Mouse (Mus musculus): ENCODE measurements around the gene Prkab2.

The Prkab2 gene

DNA sequence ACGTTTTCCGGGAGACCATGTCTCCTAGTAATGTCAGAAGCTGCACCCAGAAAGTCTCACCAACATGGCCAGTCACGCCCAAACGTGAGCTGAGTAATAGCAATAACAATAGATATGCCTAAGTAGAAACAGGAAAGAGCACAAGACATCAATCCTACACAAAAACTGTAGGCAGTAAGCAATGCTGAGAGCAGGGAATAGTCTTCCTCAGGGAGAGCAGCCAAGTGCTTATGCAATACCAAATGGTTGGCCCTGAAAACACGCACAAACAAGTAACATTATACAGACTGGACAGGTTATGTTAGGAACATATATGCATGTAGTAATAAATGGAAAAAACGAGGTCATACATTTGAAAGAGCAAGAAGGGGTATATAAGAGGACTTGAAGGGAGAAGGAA is 8.5 kb upstream of the Prkab2 start:
- DNase-seq (ENCODE audit: extremely low read depth, low read depth): no peak

DNA sequence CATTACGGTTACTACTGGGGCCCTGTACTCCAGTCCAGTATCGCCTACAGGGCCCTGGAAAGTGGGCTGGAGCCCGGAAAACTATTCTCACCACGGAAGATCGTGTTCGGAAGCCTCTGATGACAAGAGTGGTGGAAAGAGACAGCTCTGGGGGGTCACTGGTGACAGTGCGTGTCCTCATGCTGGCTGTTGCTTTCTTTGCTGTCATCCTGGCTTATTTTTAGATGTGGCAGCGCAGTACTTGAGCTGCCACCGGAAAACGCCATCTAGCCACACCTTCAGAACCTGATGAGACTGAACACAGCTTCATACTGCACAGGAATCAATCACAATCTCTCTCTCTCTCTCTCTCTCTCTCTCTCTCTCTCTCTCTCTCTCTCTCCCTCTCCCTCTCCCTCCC is 6.4 kb upstream of the Prkab2 start:
- no peak for DNase-seq (ENCODE audit: extremely low read depth, low read depth)

DNA sequence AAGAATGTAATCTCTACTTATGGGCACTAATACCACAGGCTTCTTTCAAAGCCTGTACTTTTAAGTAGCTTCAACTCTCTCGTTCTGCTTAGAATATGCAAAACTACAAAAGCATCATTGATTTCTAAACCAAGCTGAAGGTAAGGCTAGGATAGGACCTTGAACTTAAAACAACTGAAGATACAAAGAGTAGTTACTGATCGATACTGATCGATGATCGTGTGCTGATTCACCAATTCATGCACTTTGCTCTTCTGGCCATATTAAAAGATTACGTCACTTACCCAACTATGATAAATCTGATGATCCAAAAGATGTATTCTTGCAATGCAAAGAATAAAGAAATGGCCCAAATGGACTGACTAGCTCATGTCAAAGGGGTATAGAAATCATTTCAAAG is 4.2 kb upstream of the Prkab2 start:
- no peak for DNase-seq (ENCODE audit: extremely low read depth, low read depth)

DNA sequence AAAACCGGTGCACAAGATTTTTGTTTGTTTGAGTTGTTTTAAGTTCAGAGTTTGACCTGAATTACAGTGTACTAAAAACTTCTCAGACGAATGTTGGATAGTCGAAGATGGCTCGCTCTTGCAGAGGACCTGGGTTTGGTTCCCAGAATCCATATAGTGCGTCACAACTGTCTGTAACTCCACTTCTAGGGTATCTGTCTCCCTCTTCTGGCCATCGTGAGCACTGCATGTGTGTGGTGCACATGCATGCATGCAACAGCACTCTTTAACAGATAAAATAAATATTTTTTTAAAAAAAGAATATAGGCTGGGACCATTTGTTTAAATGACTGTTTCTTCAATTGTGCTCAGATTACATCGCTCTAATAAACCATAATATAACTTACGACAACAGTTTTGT is 3.1 kb upstream of the Prkab2 start:
- DNase-seq (ENCODE audit: extremely low read depth, low read depth): peak; percentile 73

DNA sequence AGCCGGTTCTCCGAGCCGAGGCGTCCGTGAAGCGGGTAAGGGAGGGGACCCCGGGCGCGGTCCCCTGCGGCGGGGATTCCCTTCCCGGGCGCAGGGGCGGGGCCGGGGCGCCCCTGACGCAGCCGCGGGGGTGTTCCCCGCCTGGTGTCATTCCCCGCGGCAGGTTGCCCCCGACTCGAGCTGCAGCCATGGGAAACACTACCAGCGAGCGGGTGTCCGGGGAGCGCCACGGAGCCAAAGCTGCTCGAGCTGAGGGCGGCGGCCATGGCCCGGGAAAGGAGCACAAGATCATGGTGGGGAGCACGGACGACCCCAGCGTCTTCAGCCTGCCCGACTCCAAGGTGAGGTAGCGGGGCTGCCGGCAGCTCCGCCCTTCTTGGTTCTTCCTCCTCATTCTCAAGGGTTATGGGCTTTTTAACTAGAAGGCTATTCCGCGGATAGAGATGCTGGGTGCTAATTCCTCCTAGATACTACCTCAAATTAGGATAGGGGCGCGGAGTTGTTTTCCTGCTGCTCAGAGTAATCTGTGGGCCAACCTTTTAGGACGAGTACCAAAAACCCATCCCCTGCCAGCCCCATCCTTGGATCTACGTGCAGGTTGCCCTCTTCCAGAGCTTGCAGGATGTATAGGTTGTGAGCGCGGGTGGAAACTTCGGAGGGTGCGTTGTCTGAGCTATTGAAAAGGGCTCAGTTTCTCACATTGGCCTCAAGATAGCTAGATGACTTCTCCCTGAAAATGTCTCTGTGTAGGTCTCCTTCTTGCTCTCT is 617 bp downstream of the Prkab2 start:
- DNase-seq (ENCODE audit: extremely low read depth, low read depth): peak; percentile 73

DNA sequence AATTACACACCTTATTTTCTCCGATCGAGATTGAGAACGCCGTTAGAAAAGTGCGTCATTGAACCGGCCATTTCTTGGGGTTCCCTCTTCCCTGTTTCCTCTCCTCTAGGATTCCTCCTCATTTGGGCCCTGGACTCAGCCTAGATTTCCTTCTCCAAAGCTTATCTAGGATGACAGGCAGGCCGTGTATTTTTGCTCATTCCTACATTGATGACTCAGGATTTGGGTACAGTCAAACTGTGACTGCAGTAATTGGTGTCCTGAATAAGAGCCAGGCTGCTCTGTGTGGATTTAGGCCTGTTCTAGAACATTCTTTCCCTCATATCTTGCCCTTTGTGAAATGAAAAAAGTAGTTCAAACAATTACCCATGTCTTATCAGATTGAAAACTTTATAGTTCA is 1.8 kb downstream of the Prkab2 start:
- DNase-seq (ENCODE audit: extremely low read depth, low read depth): no peak

DNA sequence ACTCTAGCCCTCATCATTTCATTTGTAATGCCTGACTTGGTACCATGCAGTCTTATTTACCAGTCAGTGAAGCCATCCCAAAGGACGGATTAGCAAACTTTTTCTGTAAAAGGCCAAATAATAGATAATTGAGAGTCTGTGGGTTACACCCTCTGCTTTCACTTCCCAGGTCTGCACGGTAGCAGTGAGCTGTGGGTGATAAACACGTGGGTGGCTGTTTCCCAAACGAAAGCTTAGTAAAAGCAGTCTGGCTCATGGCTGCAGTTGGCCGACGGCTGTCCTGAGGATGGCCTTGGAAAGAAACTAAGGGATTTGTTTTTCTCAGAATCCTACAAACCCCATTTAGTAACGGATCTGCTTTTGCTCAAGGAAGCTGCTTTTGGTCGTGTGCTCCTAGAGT is 3.2 kb downstream of the Prkab2 start:
- no peak for DNase-seq (ENCODE audit: extremely low read depth, low read depth)

DNA sequence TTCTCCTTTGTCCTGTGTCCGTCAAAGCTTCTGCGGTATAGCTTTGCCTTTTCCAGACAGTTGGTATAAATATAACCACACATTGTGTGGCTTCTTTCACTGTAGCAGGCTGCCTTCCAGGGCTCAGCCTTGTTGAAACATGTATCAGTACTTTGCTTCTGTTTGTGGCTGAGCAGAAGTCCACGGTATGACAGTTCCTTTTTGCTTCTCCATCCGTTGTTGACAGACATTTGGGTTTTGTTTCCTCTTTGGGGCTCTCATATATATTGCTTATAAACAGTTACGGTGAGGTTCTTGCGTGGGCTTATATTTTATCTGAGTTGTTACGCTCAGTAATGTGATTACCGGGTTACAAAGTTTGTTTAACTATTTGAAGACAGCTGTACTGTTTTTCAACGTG is 7.5 kb downstream of the Prkab2 start:
- DNase-seq (ENCODE audit: extremely low read depth, low read depth): no peak

DNA sequence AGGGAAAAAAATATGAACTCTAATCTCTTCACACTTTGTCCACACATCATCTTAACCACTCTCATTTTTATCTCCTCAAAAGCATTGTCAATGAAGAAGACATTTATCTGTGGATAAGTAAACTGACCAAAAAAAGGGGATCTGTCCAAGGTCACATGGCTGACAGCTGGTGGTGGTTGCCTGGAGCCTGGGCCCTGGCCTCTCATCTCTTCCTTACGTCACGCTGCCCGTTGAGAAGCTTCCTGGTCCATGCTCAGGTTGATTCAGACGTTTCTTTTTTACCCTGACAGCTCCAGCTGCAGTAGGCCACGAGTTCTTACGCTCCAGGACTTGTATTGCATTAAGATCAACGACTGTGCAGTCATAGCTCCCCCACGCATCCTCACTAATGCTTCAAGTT is 8.2 kb downstream of the Prkab2 start:
- no peak for DNase-seq (ENCODE audit: extremely low read depth, low read depth)

DNA sequence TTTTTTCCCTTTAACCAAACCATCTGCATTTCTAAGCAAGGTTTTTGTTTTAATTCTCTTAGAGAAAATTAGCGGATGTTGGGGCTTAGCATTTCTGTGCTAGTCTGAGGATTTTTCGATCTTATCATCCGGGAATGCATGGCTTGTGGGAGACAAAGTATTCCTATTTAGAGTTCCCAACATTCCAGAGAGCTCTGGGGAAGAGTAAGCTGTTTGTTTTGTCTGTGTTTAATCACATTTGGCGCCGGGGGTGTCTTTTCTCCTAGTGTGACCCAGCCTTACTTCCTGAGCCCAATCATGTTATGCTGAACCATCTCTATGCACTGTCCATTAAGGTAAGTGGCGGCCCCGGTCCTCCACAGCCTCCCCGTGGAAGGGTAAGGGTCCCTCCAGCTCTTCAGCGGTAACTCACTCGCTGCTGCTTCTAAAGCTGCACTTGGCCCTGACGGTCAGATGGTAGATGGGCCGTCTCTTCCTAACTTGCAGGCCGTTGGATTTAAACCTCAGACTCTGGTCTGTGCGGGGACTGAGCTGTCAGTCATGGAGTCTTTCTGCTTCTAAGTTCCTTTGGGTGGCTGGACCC is 9.2 kb downstream of the Prkab2 start:
- DNase-seq (ENCODE audit: extremely low read depth, low read depth): no peak

DNA sequence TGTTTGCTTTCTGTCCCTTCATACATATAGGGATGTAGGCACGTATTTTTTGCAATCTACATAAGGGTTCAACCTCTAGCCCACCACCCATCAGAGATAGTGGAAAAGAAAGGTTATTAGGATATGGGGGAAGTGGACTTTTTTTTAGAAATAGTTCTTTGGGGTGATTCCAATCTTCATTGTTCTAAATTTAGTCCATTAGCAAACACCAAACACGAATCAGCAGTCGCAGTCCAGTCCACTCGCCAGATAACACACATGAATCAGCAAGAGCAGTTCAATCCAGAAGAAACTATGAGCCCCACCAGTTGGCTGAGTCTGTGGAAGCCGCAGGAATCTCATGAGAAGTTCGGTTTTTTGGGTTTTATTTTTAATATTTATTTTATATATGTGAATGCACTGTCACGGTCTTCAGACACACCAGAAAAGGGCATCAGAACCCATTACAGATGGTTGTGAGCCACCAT is 16.7 kb downstream of the Prkab2 start, which contains the start of gene Gm17651:
Gene Gm17651, minus strand, starts transcription at position 51 of the 467 bp plus-strand sequence.
- DNase-seq (ENCODE audit: extremely low read depth, low read depth): no peak

DNA sequence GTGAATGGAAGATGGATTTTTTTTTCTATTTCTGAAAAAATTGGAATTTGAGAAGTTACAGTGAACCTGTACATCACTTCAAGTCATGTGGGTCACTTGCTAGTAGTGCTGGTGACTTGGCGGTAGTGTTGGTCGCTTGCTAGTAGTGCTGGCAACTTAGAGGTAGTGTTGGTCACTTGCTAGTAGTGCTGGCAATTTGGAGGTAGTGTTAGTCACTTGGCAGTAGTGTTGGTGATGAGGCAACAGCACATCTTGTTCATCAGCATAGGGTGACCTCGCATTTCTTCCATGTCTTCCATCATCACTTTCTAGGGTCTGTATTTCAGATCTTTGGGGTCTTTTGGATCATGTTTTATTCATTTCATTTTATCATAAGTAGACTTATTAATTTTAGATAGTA is 18.1 kb downstream of the Prkab2 start:
- no peak for DNase-seq (ENCODE audit: extremely low read depth, low read depth)

DNA sequence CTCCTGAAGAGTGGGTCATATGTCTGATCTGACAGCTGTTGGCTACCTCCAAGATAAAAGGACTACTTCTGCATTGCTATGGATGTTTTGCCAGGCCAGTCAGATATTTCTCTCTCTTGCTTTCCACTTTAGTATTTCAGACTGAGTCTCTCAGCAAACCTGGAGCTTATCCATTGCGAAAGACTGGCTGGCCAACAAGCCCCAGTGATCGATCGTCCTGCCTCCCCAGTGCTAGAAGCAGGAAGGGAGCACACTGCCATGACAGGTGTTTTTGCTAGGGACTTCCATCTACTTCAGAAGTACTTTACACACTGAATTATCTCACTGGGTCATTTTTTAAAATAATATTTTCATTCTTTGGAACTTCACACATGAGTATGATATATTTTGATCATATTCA is 20.4 kb downstream of the Prkab2 start:
- DNase-seq (ENCODE audit: extremely low read depth, low read depth): no peak

DNA sequence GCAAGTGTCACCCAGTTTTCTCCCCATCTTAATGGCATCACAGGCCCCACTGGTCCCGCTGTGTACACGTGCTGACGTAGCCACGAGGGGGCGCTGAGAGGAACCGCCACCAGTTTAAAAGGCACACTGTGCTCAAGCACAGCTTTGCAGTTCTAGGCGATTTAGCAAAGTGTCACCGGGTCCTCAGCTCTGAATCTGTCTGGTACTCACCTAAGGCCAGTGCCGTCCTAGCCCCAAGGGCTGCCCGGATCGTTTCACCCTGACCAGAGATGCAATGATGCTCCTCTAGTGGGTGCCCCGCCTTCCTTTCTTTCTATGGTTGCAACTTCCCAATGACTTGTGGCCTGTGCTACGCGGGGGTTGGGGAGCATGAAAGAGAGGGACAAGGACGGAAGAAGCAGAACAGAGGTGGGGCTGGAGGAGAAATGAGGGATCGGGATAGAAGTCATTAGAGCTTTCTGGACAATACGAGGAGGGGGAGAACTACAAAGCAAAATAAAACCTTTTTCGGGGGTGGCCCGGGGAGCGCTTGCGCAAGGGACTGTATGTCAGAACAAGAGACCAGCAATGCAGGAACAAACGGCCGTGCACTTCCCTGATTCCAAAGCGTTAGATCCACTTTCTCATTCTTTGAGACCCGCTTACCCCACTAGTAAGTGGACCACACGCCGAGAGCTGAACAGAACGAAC is 22.8 kb downstream of the Prkab2 start:
- peak; percentile 96 for DNase-seq (ENCODE audit: extremely low read depth, low read depth)

DNA sequence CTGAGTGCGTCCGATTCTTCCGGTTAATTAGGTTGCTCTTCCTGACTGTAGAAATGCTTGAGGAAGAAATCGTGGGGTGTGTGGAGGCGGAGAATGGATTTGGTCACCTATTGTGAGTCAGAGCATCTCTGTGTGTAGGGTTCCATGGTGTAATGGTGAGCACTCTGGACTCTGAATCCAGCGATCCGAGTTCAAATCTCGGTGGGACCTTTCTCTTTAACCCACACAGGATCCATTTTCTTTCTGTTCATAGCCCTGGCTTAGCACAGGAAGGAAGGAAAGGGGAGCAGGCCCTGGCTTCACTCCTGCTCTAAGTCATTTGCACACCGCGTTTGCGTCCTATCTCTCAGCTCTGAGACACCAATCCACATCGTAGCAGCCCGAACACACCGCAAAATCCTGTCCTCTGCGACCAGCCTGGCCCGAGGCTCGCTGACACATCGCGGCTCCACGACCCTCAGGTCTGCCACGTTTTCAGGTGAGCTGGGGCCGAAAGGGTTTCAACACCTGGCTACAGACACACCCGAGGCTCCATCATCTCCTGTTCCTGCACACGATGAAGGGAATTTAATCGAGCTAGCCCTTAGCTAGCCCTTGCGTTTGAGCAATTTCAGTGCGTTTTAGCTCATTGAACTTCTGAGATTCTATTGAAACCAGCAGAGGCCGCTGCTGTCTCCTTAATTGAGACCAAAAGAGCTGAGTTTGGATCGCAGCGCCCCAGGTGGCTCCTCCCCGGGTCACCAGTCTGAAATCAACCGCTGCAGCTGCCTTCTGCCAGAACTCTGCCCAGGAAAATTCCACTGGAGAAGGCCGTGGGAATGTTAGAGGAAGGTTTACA is 23.5 kb downstream of the Prkab2 start:
- peak; percentile 97 for DNase-seq (ENCODE audit: extremely low read depth, low read depth)

DNA sequence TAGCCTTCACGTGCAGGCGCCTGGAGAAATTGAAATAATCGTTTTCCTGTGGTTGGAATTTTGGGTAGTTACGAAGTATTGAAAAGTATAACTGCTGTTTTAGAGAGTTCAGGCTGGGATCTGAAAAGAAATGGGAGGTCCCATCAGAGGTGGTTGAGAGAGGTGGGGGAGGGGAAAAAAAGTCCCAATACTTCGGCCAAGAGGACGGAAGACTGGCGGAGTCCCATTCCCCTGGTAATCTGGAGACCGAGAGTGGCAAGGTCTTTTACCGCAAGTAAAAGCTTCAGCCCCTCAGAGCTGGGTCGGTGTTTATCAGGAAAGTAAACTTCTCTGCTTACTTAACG is 24.1 kb downstream of the Prkab2 start:
- no peak for DNase-seq (ENCODE audit: extremely low read depth, low read depth)

DNA sequence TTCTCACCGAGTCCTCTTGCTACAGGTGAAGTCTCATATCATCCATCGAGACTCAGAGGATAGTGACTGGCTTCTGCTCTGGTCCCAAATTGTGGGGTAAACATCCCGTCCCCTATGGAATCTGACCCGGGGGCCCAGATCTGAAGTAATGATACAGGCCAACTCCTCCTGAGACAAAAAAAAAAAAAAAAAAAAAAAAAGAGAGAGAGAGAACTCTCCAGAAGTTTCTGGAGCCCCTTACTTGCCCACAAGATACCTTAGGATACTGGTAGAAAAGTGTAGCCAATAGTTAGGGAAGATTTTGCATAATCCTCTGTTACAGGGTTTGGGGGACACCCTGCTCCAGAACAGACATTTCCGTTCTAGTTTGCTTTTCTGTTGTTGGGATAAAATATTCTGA is 24.6 kb downstream of the Prkab2 start:
- DNase-seq (ENCODE audit: extremely low read depth, low read depth): no peak

DNA sequence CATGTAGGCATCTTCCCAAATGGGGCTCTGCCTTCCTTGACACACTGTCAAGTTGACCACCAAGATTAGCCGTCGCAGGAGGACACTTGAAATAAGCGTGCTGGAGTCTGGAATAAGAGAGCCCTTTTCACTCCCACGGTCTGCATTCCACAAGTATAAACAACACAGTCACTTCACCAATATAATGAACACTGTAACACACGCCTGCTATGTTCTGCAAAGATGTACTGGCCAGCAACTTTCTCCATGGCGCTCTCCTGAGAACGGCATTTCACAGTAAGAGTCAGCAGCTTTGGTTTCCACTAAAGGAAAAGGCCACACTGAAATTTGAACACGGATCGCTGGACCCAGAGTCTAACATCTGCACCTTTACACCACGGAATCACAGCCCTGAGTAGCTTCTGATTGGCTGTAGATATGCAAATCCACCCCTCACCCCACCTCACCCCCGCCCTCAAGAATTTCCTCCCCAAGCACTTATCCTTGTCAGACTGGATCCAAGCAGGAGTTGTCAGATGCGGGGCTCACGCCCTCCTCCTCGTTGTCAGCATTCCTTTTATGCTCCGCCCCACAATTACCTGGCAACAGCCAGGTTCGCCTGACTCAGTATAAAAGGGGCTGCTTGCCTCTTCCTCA is 25.7 kb downstream of the Prkab2 start:
- no peak for DNase-seq (ENCODE audit: extremely low read depth, low read depth)

DNA sequence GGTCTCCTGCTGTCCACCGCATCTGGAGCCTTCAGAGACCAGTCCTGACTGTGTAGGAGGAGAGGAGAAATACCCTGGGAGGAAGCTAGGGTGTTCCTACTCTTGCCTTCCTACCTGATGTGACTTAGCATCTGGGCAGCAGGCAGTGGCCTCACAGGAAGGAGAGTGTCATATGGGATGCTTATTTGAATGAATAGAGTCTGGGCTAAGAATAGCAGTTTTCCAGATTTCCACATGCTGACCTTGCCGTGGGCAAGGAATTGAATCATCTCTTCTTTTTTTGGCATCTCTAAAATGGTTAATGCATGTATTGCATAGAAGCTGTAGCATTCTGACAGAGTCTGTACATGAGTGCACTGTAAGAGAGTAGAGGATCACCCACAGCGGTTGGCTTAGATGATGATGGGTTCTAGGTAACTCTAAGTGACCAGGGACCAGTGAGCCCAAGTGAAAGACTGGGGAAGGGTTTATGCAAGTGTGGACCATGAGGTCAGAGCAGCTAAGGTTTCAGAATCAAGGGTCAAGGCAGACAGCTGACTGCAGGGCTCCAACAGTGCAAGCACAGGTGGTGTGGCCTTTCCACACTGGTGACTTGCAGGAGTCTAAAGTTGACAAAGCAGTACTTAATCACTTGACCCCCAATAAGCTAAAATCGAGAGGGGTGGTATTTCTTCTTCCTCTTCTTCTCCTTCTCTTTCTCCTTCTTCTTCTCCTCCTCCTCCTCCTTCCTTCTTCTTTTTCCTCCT is 28.6 kb downstream of the Prkab2 start:
- DNase-seq (ENCODE audit: extremely low read depth, low read depth): no peak

DNA sequence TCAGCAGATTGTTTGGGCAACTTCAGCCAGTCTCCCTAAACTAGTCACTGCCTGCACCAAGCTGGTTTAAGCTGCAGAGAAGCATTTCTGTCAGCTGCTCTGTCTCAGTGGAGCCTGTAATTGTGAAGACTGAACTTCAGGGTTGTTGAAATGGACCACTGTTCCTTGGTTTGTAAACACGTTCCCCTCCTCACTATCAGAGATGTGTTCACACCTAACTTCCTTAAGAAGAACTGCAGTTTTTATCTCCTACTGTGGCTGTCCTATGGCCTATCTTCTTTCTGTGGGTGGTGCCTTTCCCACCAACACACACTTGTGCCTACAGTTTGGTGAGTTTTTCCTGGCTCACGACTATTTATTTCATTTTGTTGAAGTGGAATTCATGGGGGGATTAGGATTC is 31.3 kb downstream of the Prkab2 start:
- peak; percentile 55 for DNase-seq (ENCODE audit: extremely low read depth, low read depth)

DNA sequence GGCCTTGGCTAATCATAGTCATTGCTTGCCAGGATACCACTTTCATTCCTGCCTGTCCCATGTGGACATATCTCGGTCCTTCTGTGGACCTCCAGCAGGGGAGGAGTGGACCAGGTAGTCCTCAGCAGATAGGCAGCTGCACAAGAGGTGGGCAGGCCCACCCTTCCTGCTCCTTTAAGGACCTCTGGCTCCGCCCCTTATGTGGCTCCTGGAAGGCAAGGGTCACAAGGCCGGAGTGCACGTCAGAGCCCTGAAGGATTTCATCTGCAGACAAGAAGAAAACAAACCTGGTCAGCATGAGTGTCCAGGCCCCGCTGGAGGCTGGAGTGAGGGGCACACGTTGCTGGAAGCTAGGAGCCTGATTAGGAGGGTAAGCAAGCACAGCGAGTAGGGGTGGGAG is 32.6 kb downstream of the Prkab2 start:
- DNase-seq (ENCODE audit: extremely low read depth, low read depth): no peak
